Mouse (Mus musculus): ENCODE data around the gene Mief2. TPM values are rescaled to one million over a fixed set of nuclear protein-coding genes. Genes with fewer than 3 reads are reported as not detected.

Gene Mief2
- polyA plus RNA-seq (2015; fragmentation: Illumina TruSeq; extraction: RNeasy Lipid Tissue Mini Kit (QIAGEN cat#74804); ENCODE audit: insufficient read depth, low read depth, low replicate concordance) = 5.6 TPM

DNA sequence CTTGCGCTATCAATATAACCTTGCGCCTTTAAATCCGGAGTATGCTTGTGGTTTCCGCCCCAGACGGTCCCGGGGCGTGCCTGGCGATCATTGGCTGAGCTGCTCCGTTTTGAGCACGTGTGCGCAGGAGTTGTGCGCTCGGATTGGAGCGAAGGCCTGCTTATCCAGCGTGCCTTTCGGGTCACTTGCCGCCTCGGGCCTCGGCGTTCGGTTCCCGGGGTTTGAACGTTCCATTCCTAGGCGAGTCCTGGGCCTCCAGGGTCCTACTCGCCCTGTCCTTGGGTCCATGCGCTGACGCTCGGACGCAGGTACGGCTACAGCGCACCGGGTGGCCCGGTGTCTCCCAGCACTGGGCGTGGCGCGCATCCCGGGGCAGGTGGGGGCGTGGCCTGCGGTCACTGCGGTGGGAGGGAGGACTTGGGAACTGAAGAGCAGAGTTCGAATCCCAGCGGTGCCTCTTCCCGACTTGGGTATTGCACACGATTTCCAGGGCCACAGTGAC is at the start of gene Mief2:
TSS of gene Mief2 (plus strand) at position 139 of the 502 bp plus-strand sequence.

DNA sequence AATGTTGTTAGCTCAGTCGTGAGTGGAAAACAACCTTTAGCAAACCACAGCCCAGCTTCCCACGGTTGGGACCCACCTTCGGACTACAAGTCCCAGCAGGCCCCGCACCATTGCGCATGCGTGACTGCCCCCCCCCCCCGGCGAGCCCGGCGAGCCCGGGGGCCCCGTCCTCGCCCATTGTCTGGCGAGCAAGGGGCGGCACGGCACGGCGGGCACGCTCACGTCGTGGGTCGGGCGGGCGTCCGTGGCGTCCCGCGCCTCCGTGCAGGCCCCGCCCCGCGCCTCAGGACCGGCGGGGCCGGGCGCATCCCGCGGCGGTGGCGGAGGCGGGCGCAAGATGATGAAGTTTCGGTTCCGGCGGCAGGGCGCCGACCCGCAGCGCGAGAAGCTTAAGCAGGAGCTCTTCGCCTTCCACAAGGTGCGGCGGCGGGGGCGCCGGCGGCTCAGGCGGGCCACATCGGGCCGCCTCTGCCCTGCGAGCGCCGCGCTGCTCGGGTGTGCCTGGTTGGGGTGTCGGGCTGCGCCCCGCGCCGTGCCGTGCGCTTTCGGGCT is 28.6 kb upstream of the Mief2 start, which contains the start of gene Llgl1:
TSS of gene Llgl1 (plus strand) at position 200 of the 552 bp plus-strand sequence.

DNA sequence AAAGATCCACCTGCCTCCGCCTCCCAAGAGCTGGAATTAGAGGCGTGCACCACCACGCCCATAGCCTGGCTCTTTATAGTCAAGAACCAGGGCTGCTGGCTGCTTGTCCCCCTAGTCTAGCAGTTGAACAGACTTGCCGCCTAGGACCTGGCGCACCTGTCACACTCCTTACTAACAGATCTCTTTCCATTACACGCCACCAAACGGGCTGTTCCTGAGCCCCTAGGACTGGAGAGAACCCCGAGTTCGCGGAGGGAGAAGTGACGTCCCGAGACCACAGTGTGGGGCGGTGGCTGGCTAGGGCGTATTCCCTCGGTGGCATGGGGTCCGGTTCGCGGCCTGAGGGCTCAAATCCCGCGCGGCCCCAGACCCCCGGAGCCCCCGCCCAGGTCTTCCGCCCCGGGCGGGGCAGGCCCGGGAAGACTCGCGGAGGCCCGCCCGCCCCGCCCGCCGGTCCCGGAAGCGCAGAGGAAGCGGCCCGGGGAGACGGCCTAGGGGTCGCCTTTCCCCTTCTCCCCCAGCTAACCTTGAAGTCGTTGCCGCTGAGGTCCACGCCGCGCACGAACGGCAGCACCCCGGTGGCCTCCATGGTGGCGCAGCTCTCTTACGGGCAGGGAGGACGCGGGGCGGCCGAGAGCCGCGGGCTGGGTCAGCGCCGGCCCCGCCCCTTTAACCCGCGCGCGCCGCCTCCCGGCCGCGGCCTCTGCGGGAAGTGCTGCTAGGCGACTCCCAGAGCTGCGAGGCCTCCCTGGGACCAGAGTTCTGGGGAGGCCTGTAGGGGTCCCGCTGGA is 1.4 kb upstream of the Mief2 start, which contains the start of gene Flii:
TSS of gene Flii (minus strand) at position 663 of the 791 bp plus-strand sequence.

DNA sequence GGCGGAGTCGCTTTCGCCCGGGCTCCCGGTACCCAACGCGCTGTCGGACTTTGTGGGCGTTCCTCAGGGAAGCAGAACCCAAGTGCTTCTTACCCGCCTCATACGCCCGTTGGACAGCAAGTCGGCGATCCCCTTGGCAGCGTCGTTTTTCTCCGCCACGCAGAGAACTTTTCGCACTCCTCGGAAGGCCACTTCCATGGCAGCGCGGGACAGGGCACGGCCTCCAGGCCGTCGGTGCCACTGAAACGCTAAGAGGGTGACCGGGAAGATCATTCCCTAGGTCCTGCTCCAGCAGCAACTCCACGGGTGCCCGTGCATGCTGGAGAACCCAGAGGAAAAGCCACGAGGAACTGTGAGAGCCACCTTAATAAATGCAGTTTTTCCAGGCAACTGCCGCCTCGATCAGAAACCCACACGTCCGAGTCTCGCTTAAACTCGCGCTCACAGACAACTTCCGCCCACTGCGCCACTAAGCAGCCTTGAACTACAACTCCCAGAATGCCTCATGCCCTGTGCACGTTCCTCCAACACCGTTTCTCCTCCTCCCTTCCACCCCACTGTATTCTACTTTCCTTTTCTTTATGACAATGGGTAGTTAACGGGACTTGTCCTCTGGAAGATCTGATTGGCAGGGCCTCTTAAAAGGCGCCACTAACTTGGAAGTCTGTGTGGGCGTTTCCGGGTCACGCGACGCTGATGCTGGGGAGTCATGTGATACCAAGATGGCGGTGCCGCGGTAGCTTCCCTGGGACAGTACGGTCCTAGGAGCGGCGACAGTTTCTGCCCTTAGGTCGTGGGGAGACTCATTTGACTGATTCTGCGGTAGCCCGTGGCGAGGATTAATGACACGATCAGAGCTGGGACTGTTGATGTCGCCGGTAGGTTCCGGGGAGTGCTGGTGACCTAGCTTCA is 48.9 kb downstream of the Mief2 start, which contains the start of the genes Top3a and Smcr8:
TSS of gene Top3a (minus strand) at position 537 of the 912 bp plus-strand sequence.
TSS of gene Smcr8 (plus strand) at position 696 of the 912 bp plus-strand sequence.

Other genes starting within 250 kb of the Mief2 start
- gene Alkbh5, start 192.0 kb upstream of the Mief2 start, polyA plus RNA-seq (2015; fragmentation: Illumina TruSeq; extraction: RNeasy Lipid Tissue Mini Kit (QIAGEN cat#74804); ENCODE audit: insufficient read depth, low read depth, low replicate concordance) = 9.5 TPM
- 5.1 TPM for gene Llgl1, start 28.7 kb upstream of the Mief2 start, polyA plus RNA-seq (2015; fragmentation: Illumina TruSeq; extraction: RNeasy Lipid Tissue Mini Kit (QIAGEN cat#74804); ENCODE audit: insufficient read depth, low read depth, low replicate concordance)
- 22.9 TPM for gene Flii, start 1.1 kb upstream of the Mief2 start, polyA plus RNA-seq (2015; fragmentation: Illumina TruSeq; extraction: RNeasy Lipid Tissue Mini Kit (QIAGEN cat#74804); ENCODE audit: insufficient read depth, low read depth, low replicate concordance)
- gene Top3a, start 49.0 kb downstream of the Mief2 start, polyA plus RNA-seq (2015; fragmentation: Illumina TruSeq; extraction: RNeasy Lipid Tissue Mini Kit (QIAGEN cat#74804); ENCODE audit: insufficient read depth, low read depth, low replicate concordance) = 1.8 TPM
- gene Smcr8, start 49.1 kb downstream of the Mief2 start, polyA plus RNA-seq (2015; fragmentation: Illumina TruSeq; extraction: RNeasy Lipid Tissue Mini Kit (QIAGEN cat#74804); ENCODE audit: insufficient read depth, low read depth, low replicate concordance) = 3.7 TPM
- 0.50 TPM for gene Shmt1, start 83.3 kb downstream of the Mief2 start, polyA plus RNA-seq (2015; fragmentation: Illumina TruSeq; extraction: RNeasy Lipid Tissue Mini Kit (QIAGEN cat#74804); ENCODE audit: insufficient read depth, low read depth, low replicate concordance)
- 4.9 TPM for gene Dhrs7b, start 102.2 kb downstream of the Mief2 start, polyA plus RNA-seq (2015; fragmentation: Illumina TruSeq; extraction: RNeasy Lipid Tissue Mini Kit (QIAGEN cat#74804); ENCODE audit: insufficient read depth, low read depth, low replicate concordance)
- 9.3 TPM for gene Tmem11, start 150.9 kb downstream of the Mief2 start, polyA plus RNA-seq (2015; fragmentation: Illumina TruSeq; extraction: RNeasy Lipid Tissue Mini Kit (QIAGEN cat#74804); ENCODE audit: insufficient read depth, low read depth, low replicate concordance)
- gene Natd1, start 186.4 kb downstream of the Mief2 start, polyA plus RNA-seq (2015; fragmentation: Illumina TruSeq; extraction: RNeasy Lipid Tissue Mini Kit (QIAGEN cat#74804); ENCODE audit: insufficient read depth, low read depth, low replicate concordance) = 2.3 TPM
- 9.0 TPM for gene Map2k3, start 203.6 kb downstream of the Mief2 start, polyA plus RNA-seq (2015; fragmentation: Illumina TruSeq; extraction: RNeasy Lipid Tissue Mini Kit (QIAGEN cat#74804); ENCODE audit: insufficient read depth, low read depth, low replicate concordance)